Mouse (Mus musculus) c-Kit-positive CD71-positive TER-119-negative erythroid progenitor cells, embryonic 14.5 days (primary cell): ENCODE data around the gene Sult4a1.
"Not testable (repeated sequence)": the region's sequence is repeated elsewhere in the genome, so short reads cannot be mapped to it uniquely, and the experiment has no call there.

ENCODE experiments used
- DNase-seq: peaks from one replicate; pipeline ENCODE4 v3.0.0-alpha.2; 2013; ENCODE audit warnings: low read depth

Gene Sult4a1

DNA sequence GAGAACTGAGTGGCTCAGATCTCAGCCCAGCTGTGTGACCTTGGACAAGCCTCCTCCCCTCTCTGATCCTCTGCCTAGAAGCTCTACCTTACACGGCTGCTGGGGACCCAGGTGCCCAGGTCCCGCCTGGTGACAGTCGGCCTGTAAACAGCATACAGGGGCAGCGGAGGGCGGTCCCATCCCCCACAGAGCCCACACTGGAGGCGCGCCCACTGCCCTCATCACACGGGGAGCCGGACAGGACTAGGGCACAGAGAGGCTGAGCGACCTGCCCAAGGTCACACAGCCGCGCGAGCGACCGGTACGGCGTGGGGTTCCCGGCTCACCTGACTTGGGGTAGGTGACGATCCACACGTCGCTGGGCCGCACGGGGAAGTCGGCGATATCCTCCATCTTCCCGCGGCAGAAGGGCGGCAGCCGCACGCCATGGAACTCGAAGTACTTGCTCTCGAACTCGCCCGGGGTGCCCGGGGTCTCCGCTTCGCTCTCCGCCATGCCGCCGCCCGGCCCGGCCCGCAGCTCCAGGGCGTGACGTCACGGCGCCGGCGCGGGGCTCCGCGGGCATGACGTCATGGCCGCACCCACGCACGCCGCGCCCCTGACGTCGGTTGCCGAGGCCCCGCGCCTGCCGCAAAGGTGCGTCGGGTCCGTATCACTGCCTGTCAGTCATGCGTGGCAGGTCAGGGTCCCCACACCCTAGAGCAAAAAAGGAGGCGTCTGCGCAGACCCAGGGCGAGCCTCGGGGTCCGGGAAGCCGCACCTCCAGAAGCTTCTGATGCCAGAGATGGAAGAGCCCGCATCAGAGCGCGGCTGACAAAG, at the start of gene Sult4a1:
Gene Sult4a1, minus strand, starts transcription at position 650 of the 819 bp plus-strand sequence.
- no peak for DNase-seq

GRCm38 (mm10) chr15:84140929-84141328, 35.4 kb upstream of the Sult4a1 start:
- no peak for DNase-seq

GRCm38 (mm10) chr15:84140109-84140508, 34.6 kb upstream of the Sult4a1 start:
- no peak for DNase-seq

GRCm38 (mm10) chr15:84139592-84140005, 34.0 kb upstream of the Sult4a1 start:
- DNase-seq, result no peak

- no peak for DNase-seq
Observed at GRCm38 (mm10) chr15:84136473-84137415, 31.2 kb upstream of the Sult4a1 start.

DNA sequence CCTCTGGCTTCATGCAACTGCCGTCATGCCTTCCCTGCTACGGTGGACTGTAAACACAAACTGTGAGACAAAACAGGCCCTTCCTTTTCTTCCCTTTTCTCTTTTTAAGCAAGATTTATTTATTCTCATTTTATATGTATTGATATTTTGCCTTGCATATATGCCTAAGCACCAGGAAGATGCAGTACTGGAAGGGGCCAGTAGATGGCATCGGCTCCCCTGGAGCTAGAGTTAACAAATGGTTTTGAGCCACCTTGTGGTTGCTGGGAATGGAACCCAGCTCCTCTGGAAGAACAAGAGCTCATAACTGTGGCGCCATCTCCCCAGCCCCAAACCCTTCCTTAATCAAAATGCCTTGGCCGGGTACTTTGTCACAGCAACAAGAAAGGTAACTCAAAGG, 29.9 kb upstream of the Sult4a1 start:
- DNase-seq, result peak; percentile 31

- no peak for DNase-seq
Observed at GRCm38 (mm10) chr15:84133440-84133839, 27.9 kb upstream of the Sult4a1 start.

DNA sequence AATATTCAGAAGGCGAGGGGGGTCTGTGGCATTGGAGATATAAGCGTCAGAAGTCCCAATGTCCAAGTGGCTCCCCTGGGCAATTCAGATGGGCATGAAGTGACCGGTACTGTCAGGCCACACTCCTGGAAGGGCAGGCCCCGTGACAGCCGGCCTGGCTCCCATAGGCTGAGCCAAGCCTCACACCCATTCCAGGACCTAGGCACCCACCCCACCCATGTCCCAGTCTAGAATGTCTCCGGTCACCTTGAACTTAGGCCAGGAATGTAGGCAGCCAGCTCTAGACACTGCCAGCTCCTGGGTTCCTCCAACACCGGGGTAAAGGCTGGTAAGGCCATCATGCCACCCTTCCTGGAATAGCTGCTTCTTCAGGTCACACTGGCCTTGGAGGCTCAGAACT, 26.4 kb upstream of the Sult4a1 start:
- no peak for DNase-seq

DNA sequence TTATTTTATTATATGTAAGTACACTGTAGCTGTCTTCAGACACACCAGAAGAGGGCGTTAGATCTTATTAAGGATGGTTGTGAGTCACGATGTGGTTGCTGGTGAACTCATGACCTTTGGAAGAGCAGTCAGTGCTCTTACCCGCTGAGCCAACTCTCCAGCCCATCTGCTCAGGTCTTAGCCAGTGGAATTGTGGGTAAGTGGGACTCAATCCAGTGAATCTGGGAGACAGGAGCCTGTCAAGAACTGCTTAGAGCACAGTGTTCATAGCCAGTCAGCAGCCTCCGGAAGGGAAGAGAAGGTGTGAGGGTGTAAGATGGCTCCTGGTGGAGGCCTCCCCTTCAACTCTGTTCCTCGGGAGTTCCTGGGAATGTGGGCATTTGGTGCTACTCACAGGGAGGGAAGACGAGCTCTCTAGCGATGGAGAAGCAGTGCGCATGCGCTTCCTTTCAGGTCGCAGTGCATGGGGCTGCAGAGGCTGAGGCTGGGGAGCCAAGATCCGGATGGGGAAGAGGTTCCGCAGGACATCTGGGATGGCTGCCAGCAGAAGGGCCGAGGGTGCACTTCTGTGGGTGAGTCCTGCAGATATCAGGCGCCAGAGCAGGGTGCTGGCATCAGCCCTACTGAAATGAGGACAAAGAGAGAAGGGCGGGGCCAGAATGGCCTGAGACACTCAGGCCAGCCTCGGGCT, 25.7 kb upstream of the Sult4a1 start:
- no peak for DNase-seq

DNA sequence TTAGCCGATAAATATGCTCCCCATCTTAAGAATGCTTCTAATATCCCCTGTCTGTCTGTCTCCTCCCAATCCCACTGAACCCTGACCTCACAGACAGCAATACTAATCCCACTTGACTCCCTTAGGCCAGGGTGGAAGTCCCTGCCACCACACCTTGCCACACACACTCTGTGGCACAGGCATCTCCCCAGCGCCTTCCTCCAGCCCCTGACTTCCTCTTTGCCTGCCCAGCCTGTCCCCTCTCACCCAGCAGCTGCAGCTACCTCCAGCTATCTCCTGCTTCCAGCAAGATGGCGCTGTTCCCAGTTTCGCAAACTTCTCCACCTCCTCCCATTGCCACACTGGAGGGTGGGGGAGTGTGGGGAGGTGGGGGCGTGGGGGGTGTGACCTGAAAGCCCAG, 21.3 kb upstream of the Sult4a1 start:
- no peak for DNase-seq

DNA sequence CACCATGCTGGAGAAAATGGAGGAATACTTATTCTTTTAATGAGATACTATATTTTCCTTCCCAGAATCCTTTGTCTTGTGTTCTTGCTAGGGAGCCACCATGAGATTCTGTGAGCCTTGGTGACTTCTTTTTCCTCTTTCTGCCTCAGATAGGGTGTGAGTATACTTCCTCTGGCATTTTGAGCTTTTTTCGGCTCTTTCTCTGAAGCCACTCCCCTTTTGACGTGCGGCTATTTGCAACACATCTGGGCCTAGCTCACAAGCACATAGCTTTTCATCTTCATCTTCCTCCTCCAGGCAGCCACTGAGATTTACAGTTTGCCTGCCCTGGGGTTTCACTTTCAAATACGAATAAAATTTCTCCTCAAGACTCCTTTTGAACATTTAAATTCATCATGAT, 20.9 kb upstream of the Sult4a1 start:
- no peak for DNase-seq

- DNase-seq, result no peak
Observed at GRCm38 (mm10) chr15:84124086-84124485, 18.5 kb upstream of the Sult4a1 start.

DNA sequence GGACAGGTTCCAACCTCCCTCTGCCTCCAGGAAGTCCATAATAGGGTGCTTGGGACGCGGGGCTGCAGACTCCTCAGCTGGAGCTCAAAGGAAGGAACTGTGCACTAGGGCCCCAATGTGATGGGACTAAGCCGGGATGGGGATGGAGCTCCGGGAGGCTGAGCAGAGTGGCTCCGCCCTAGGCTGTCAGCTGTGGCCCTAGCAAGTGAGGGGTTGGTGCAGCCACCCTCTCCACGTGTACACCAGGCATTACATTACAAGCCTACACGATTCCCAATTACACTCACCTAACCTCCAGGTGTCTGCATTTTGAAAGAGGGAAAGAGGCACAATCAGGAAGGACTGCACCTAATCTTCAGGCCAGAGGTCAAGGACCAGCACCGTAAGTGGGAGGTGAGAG, 17.5 kb upstream of the Sult4a1 start, which contains the start of gene Pnpla5:
Gene Pnpla5, minus strand, starts transcription at position 101 of the 400 bp plus-strand sequence.
- DNase-seq, result no peak

DNA sequence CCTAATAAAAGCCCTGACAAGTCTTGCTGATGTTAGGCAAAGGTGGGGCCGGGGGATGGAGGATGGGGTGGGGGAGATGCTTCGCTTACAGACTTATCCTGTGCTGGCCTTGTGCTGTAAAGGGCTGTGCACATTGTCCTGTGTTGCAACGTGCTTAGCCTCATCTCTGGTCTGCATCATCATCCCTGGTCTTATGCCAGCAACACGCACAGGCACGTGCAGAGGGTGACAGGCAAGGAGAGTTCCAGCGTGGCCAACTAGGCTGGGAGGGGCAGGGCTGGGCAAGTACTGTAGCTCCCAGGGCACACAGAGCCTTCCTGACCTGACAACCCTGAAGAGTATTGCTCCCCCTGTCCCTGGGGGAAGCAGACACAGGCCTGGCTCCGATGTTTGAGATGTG, 15.5 kb upstream of the Sult4a1 start:
- no peak for DNase-seq

DNA sequence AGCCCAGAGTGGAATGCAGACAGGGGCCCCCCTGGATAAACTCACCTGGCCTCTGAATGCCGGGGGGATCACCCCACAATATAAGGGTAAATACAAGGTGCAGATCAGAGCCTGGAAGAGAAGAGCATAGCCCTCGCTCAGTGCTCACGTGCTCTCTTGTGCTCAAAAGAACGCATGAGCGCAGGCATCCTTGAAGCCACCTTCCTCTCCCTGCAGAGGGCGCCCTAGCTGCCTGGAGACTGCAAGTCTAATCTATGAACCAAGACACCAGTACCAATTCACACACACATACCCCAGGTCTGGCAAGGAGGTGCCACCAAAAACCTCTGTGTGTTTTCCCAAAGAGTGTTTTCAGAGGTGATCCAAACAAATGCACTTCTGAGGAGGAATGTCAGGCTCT, 15.1 kb upstream of the Sult4a1 start:
- peak; percentile 7 for DNase-seq

GRCm38 (mm10) chr15:84116466-84116865, 10.9 kb upstream of the Sult4a1 start:
- DNase-seq, result no peak

- DNase-seq, result no peak
Observed at GRCm38 (mm10) chr15:84115727-84116126, 10.2 kb upstream of the Sult4a1 start.

- no peak for DNase-seq
Observed at GRCm38 (mm10) chr15:84113873-84114272, 8.3 kb upstream of the Sult4a1 start.

- no peak for DNase-seq
Observed at GRCm38 (mm10) chr15:84108899-84109298, 3.3 kb upstream of the Sult4a1 start.

DNA sequence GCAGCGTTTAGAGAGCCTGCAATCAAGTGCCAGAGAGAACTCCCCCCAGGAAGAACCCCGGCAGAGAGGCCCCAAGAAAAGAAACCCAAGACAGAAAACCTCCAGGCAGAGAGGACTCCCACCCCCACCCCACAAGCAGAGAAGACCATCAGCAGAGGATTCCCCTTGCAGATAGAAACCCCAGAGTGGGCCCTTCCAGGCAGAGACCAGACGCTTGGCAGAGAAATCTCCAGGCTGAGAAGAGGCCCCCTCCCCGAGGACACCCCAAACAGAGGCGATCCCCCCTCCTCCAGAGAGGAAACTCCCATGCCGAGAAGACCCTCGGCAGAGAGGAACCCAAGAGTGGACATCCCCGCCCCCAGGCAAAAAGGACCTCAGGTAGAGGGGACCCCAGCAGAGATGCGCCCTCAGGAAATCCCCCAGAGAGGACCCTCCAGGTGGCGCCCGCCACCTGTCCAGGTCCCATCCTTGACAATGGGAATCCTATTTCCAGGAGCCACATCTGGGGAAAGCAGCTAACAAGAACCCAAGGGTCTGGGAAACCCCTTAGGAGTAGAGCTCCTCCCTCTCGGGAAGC, 458 bp upstream of the Sult4a1 start:
- no peak for DNase-seq

GRCm38 (mm10) chr15:84104626-84105025, 928 bp downstream of the Sult4a1 start:
- DNase-seq, result no peak

DNA sequence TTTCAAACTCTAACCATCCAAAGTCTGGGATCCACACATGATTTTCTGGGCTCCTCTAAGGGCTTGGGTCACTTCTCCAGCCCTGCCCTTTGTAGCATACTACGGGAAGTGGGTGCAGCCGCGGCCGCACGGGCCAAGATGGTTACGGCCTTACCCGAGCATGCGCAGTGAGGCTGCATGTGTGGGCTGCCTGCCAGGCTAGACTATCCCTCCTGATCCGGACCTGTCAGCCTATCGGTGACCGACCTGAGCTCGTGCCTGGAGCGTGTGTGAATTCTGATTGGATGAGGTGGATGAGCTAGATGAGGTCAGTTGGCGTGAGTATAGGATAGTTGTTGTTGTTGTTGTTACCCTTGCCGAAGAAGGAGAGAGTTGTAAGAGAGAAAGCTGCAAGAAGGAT, 8.0 kb downstream of the Sult4a1 start:
- DNase-seq, result not testable (repeated sequence)
